Mouse (Mus musculus) T-cell, adult 2 months (primary cell): Measurements from ENCODE around the gene Mtrf1.
"Not testable (repeated sequence)": the region's sequence is repeated elsewhere in the genome, so short reads cannot be mapped to it uniquely, and the experiment has no call there.

Experiments used
- DNase-seq: peaks from one replicate; pipeline ENCODE4 v3.0.0; 2022; ENCODE audit warnings: low spot score

Mtrf1 gene

DNA sequence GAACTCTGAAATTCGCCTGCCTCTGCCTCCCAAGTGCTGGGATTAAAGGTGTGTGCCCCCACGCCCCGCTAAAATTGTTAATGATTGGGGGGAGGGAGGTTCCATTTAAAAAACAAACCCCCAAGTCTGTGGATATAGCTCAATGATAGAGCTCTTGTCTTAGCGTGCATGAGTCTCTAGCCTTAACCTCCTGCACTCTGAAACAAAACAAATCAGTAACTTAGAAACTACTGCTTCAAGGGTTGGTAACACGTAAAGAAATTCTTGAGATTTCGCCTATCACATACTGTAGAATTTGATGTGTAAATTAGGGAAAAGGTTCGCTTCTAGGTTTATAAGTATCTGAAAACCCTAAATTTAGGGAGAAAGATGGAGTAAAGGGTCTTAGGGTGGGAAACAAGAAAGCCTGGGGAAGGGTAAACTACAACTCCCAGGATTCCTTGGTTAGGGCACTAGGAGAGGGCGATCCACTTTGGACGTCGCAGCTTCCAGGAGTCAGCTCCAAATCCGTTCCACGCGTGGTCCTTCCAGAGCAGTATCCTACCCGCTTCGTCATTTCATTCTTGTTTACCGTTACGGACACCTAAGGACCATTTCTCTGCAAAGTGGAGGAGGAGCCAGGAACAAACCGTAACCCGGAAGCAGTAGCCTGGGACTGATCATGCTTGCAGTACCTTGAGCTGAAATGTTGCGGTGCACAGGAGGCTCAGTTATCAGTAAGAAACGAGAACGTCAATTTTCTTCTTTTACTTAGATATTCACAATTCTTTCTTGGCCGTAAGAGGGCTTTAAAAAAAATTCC is at the start of gene Mtrf1:
TSS of gene Mtrf1 (plus strand) at position 452 of the 802 bp plus-strand sequence.
- peak; percentile 73 for DNase-seq

DNA sequence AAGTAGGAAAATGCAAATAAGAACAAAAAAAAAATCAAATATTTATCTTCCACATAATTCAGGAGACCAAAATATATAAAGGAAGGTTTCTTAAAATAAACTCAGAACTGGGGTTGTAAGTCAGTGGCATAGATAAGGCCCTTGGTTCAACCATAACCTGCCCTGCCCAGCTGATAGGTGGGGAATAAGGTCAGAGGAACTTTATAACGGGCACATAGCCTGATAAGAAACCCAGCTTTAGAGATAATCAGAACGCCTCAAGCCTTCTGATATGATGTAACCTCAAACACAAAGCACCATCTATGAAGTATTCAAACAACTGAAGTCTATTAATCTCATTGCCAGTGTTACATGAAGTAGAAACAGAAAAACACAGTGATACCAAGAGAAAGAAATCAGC is 39.5 kb upstream of the Mtrf1 start:
- DNase-seq = no peak

DNA sequence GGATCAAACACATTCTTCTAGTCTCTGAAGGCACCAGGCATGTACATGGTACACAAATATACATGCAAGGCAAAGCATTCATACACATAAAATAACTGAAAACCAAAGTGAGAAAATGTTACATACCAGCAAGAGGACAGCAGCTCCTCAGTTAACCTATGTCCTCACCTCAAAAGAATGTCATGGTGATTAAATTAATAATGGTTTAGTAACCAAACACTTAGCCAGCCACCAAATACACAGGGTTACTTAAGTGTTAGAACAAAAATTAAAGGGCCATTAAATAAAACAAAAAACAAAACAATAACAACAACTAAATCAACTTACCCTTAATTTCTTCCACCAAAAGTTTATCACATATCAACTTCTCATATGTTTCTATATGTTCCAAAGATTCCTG is 20.5 kb upstream of the Mtrf1 start:
- DNase-seq = no peak

DNA sequence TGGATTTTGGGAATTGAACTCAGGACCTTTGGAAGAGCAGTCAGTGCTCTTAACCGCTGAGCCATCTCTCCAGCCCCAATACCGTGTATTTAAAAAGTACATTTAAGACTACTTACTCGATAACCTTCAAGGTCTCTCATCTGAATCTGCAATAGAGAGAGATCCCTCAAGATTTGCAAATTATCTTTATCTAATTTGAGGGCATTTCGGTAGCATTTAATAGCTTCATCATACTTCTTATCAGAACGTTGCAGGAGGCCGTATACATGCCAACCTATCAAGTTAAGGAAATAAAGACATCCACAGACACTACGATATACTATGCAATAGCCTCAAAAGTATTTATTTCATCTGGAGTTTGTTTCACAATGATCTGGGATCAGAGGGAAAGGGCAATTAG is 14.5 kb upstream of the Mtrf1 start:
- DNase-seq = no peak

DNA sequence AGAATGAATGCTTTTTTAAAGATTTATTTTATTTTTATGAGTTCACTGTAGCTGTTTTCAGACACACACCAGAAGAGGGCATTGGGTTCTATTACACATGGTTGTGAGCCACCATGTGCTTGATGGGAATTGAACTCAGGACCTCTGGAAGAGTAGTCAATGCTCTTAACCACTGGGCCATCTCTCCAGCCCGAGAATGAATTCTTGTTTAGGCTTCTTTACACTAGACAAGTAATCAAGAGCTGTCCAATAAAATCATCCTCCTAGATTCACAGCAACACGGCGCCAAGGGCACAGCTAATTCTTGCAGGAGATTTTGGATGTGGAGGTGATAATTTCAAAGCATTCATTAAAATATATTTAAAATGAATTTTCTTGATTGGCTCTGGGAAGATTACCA is 9.3 kb upstream of the Mtrf1 start:
- DNase-seq = no peak

DNA sequence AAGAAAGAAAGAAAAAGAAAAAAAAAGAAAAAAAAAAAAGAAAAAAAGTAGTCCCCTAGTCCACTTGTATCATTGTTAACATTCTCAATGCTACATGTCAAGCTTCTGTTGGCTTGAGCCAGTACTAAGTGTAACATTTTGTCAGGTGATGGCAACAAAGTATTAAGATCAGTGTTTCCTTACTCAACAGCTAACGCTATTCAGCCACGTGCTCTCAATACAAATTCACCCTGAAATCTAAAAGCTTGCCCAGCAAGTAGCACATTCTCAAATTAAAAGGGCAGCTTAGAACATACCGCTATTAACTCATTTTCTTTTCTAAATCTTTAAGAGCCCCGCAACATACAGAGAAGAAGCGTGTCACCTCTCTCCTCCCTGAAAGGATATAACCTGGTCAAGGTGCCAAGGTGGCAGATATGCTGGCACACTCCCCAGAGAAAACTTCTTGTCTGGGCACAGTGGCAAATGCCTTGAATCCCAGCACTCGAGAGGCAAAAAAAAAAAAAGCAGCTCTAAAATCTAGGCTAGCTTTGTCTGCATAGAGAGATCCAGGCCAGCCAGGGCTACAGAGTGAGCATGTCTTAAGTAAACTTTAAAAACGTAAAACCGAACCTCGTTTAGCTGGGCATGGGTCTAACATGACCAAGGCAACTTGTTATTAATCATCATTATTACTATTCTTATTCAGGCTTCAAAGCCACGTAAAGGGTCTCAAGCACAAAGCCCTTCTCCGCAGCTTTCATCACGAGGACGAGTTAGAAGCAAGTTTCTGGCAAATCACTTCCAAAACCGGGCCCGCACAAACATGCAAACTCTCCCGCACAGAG is 7.9 kb upstream of the Mtrf1 start:
- no peak for DNase-seq

DNA sequence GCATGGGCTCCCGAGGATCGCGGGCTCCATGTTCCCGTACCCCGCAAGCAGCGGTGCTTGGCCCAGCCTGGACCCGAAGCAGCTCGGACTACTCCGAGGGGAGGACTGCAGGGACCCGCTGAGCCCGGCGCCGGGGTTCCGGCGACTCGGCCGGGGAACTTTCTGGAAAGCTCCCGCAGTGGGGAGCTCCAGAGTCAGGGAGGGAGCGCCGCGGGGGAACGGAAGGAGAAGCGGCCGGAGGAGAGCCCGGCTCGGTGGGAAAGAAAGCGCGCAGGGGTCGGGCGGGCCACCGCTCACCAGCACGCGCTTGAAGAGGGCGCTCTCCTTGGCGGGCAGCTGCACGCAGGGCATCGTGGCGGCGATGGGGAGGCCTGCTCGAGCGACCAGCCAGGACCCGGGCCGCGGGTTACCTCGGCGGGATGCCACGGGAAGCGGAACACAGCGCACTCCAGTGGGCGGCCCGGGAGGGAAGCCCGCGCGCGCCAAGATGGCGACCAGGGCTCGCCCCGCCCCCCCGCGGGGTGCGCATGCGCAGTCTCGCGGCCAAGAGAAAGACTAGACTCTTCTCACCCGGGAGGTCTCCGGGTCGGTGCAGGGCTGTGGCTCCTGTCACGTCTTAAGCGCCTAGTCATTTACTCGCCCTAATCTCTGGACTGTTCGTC is 7.2 kb upstream of the Mtrf1 start, which contains the start of gene Naa16:
TSS of gene Naa16 (minus strand) at position 514 of the 662 bp plus-strand sequence.
- peak; percentile 92 for DNase-seq

DNA sequence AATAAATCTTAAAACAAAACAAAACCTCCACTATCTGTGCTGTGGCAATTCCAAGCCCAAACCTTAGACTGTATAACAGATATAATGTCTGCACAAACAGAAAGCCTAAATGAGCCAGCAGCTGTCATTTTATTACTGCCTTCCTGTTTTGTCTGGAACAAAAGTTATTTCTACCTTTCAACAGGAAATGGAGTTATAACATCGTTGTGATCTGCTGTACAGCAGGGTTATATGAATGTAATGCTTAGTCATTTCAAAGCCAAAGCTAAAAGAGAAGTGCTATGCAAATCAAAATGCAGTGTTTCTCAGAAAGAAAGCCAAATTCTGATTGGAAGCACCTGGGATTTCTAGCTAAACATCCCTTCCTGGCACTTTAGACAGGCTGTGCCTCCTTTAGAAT is 4.3 kb upstream of the Mtrf1 start:
- peak; percentile 19 for DNase-seq

DNA sequence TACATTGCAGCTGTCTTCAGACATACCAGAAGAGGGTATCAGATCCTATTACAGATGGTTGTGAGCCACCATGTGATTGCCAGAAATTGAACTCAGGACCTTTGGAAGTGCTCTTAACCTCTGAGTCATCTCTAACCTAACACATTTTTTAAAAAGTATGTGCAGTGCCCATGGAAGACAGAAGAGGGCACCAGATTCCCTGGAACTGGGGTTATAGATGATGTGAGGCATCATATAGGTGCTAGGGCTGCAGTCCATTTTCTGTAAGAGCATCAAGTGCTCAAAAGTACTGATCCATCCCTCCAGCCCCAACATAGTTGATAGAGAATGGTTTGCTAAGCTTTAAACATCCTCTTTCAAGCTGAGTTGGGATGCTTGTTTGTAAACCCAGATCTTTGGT is 3.0 kb upstream of the Mtrf1 start:
- DNase-seq = peak; percentile 53

DNA sequence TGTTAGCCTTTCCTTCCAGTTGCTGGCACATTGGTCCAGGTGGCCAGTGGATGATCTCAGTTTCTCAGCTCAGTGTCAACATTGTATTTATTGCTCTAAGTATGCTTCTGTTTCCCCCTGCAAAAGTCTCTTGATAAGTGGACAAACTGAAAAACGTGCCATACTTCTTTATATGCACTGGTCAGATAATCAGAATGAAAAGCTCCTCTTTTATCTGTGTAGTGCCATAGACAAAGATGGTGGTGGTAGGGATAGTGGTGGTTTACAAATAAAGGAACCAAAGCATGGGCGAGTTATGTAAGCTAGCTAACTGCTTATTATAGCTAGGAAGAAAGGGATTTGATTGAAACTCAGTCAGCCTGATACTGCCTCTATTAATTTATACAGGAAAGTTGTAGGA is 10.1 kb downstream of the Mtrf1 start:
- DNase-seq = no peak

DNA sequence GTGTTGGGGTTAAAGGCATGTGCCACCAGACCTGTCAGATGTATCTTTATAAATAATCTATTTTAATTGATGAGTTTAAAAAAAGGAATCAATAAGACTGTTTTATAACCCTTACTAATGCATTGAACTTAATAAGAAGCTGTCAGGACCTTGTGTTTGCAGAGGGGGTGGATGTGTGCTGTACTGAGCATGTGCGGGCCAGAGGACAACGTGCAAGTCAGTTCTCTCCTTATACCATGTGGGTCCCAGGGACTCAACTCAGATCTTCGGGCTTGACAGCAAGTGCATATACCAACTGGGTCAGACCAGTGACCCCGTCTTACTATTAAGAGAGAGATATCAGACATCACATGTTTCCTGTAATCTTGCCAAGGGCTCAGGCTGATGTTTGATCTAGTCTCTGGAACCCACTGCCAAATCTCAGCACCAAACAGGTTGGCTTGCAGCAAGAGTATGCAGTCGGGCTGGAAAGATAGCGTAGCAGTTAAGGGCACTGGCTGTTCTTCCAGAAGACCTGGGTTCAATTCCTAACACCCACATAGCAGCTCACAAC is 11.8 kb downstream of the Mtrf1 start:
- DNase-seq = no peak

DNA sequence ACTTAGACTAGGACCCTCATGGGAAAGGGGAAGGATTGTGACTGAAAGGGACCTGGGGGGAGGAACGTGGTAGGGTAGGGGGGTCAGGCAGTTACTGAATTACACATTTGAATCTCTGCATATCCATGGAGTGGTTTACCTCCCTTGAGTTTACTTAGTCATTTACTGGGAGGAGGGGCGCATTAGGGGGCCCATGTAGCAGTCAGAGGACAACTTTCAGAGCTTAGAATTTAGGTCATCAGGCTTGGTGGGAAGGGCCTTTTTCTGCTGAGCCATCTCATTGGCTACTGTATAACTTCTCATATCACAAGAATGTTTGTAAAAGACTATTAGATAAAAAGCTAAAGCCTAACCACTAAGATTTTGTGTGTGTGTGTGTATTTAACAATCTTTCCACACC is 13.1 kb downstream of the Mtrf1 start:
- no peak for DNase-seq

DNA sequence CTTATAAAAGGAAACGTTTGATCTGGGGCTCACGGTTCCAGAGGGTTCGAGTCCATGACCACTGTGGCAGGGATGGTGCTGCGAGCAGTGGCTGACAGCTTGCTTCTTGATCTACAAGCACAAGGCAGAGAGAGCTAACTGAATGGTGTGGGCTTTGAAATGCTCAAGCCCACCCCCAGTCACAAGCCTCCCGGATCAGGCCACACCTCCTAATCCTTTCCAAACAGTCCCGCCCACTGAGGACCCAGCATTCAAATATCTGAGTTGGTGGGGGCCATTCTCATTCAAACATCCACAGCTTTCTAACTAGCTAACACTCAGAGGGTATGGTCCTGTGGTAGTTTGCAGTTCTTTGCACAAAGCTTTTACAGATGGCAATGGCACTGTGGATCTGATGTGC is 15.5 kb downstream of the Mtrf1 start:
- no peak for DNase-seq

DNA sequence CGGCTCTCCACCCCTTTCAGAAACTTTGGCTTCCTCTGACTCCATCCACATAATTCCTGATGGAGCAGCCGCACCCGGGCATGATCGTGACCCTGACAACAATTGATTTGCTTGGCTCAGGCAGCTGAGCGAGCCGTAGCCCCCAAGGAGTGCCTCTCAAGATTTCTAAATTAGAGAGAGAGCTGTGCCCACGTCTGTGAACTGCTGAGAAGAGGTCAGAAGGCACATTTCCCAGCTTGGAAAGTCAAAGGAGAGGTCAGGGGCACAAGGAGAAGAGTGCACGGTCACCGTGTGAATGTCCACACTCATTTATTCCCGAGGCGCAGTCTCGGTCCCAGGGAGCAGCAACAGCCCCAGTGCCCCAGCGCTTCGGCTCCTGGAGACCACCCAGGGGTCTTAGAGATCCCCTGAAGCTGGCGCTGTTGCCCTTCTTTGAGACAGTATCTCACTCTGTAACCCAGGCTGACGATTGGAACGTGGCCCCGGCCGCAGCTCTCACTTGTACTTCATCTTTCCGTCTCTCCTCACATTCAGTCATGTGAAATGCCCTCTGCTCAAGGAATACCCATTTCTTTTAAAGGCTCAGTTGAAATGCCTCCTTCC is 22.6 kb downstream of the Mtrf1 start:
- no peak for DNase-seq

DNA sequence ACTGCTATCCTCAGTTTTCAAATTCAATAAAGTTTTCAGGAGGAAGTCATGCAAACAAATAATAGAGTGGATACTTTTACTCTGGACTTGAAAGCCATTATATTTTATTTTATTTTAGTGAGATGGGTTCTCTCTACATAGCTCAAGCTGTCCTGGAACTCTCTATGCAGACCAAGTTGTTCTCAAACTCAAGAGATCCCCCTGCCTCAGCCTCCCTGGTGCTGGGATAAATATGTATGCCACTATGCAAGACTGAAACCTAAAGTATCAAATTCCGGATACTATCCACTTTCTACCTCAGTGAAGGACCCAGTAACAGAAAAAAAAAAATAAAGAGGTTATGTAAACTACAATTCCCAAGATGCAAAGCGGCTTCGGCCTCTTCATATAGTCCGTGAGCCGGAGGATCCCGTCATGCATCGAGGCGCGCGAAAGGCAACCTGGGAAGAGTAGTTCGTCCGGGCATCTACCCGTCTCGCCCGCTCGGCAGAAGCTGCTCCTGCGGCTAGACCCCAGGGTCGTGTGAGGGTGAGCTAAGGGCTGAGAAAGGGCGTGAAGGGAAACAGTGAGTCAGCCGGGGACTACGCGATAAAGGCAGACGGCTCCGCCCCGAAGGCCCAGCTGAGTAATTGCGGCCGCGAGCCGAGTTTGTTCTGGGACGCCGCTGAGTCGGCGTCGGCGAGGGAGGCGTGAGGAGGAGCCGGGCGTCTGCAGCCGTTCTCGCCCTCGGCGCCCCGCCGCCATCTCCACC is 28.6 kb downstream of the Mtrf1 start, which contains the start of gene Kbtbd7:
TSS of gene Kbtbd7 (plus strand) at position 533 of the 751 bp plus-strand sequence.
- DNase-seq = peak; percentile 97

DNA sequence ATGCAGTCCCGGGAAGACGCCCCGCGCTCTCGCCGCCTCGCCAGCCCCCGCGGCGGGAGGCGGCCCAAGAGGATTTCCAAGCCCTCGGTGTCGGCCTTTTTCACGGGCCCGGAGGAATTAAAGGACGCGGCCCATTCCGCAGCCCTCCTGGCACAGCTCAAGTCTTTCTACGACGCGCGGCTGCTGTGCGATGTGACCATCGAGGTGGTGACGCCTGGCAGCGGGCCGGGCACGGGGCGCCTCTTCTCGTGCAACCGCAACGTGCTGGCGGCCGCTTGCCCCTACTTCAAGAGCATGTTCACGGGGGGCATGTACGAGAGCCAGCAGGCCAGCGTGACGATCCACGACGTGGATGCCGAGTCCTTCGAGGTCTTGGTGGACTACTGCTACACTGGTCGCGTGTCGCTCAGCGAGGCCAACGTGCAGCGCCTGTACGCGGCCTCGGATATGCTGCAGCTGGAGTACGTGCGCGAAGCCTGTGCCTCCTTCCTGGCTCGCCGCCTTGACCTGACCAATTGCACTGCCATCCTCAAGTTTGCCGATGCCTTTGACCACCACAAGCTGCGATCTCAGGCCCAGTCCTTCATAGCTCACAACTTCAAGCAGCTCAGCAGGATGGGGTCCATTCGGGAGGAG is 29.3 kb downstream of the Mtrf1 start:
- DNase-seq = not testable (repeated sequence)

DNA sequence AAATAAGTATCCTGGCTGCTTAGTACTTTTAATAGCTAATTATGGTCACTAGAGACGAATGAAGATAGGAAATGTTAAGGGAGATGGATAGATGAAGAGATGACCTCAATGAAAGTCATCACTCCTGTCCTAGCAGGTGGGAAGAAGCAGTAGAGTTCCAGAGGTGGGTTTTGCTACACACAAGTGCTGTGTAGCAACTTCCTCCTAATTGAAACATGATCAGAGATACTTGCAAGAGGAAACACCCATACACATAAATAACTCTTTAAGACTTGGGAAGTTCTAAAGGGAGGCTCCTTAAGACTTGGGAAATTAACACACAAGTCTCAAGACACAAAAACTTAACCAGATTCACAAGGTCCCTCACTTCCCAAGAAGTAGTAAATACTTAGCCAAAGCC is 36.5 kb downstream of the Mtrf1 start:
- no peak for DNase-seq

DNA sequence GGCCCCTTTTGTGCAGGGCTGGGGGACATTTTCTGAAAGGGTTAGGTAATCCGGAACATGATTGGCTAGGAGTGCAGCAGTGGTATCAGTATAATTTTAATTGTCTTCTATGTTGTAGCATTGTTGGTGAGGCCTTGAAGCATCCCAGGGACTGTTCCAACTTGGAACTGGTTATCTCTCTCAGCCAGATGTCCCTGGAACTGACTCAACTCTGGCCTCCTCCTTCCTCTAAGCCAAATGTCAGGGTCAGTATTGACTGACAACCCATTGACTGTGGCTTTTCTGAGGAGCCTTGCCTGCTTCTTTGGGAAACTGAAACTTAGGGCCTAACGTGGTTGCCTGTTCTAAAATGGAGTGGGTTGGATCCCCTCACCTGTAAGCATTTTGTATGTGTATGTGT is 43.1 kb downstream of the Mtrf1 start:
- DNase-seq = no peak

DNA sequence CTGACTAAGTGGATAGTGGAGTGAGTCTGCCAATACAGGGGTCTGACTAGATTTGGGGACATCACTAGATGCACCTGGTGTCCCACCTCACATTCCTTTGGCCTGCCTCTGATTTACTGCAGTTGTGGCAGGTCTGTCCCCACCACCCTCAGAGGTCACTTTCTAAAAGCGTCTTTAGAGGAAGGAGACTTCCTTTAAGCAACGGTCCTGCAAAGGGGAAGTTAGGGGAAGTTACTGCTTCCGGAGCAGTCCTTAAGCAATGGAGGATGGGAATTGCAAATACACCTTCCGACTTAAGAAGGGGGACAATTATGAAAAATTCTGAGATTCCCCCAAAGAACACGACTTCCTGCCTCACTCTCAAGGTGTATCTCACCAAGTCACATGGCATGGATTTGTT is 43.9 kb downstream of the Mtrf1 start:
- DNase-seq = no peak

DNA sequence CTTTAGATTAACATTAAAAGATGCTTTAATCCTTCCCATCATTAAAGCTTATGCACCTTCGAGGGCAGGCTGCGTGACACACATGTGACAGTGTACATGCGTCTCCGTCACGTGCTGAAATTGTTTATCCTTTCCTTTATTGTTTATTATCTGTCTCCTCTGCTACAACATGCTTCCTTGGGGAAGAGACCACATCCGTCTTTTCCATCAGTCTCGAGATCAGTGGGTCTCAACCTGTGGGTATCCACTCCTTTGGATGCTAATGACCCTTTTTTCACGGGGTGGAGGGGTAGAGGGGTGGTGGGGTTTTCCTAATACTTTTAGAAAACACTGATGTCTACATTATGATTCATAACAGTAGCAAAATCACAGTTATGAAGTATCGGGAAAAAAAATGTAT is 47.0 kb downstream of the Mtrf1 start:
- no peak for DNase-seq
